Mouse (Mus musculus) megakaryocyte, adult 5-6 weeks (primary cell): ENCODE measurements around the gene Mical2. TPM values are rescaled to one million over a fixed set of nuclear protein-coding genes. Genes with fewer than 3 reads are reported as not detected.

ENCODE experiments used
- ATAC-seq: 2 replicates; pipeline ENCODE4 v1.8.0; 2016; ENCODE audit warnings: mild to moderate bottlenecking, inconsistent platforms; ENCODE audit not compliant: poor library complexity, severe bottlenecking
- total RNA-seq, 2 experiments: library from RNA; stranded (forward) in 1 of 2; stranded (reverse) in 1 of 2; fragments of 153-499, 151-499 nt in 1 of 2; fragments of 221-1000, 200-1000 nt in 1 of 2; gene quantifications; 2 replicates each; pipeline versions ENCODE4 v1.2.3 to v1.2.4; 2015 to 2017

Mical2 gene
- total RNA-seq, 2 experiments from 2014 or later, result 1.1 TPM

DNA sequence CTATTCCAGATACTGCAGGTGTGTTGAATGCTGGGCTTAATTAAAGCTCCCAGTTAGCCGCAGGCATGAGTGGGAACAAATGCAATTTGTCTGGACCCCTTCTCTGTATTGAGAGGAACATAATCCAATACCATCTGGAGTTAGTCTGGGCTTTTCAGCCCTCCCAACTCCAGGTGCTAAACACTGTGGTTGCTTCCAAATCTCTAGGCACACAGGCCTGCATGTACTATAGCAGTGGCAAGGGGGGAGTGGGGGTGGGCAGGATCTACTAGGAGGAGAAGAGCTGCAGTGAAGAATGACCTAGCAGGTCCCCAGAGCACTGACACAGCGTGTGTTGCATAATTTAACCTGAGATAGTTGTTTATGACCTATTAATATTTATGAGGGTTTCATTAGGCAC is 49.0 kb downstream of the Mical2 start:
- ATAC-seq, result no peak

DNA sequence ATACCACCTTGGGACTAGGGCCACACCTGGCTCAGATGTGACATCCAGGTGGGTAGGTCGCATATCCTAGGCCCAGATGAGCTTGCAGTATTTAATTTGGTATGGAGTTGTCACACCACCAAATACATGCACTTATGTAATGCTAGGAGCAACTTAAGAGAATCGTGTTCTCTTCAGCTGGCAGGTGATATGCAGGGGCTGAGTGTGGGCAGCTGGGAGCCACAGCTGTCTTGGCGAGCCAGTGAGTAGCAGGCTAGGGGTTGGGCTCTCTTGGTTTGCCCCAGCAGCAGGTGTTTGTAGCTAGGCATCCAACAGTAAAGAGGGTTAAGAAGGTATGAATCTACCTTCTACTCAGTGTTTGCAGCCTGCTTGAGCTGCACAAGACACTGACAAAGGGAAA is 49.4 kb downstream of the Mical2 start:
- ATAC-seq, result no peak

DNA sequence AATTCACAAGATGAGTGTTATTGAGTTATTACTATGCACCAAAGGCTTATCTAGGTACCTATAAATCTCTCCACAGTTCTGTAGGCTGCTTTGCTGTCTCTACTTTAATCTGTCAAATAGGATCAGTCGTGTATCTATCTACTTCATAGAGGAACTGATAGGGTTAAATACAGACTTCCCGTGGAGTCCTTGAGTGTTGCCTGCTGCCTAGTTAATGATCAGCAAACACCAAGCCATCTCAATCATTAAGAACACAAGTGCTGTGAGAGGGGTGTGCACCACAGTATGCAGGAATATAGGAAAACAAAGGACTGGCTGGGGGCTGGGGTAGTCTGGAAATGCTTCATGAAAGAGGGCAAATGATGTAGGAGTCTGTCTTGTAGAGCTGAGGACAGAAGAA is 50.2 kb downstream of the Mical2 start:
- no peak for ATAC-seq

DNA sequence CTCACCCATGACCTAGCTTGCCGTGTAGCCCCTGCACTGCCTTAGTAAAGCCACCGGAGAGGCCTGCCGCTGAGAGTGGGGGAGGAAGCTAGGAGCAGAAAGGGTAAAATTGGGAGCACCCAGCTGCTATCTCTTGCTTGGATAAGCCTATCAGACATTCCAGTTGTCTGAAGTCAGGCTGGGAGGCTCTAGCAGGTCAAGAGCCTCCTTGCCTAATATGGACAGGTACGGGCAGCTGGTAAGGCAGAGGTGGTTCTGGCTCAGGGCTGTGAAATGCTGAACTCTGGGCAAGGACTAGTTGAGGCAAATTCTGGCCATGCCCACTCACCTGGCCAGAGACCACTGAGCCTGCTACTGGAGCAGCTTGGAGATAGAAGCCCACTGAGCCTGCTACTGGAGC is 51.2 kb downstream of the Mical2 start:
- ATAC-seq, result no peak

DNA sequence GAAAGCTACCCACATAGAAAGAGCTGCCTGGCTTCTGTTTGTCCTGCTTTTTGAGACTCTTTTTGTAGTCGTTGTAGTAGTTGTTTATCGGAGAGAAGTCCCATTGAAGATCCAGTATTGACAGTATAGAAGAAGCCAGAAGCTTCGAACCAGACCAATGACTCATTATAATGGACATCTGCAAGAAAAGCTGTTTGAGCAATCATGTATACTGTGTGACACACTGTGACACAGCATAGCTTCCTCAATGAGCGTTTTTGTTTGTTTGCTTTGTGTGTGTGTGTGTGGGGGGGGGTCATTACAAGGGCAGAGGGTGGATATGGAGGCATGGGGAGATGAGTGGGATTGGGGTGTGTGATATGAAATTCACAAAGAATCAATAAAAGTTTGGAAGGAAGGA is 53.0 kb downstream of the Mical2 start:
- ATAC-seq, result no peak

DNA sequence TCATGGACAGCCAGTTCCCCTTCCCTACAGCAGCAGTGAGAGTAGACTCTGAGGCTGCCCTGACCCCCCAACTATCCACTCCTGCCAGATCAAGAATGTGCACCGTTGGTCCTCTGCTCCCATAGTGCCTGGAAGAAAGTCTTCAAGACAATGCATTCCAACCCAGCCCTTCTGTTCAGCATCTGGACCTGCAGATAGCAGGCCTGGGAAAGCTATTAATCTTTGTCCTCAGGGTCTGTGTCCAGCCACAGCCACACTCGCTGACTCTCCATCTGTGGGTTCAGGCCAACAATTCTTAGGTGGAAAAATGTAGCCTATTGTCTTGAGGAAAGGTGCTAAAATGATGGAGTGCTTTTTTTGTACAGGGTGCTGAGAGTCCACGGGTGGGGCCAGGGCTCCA is 54.8 kb downstream of the Mical2 start:
- no peak for ATAC-seq

DNA sequence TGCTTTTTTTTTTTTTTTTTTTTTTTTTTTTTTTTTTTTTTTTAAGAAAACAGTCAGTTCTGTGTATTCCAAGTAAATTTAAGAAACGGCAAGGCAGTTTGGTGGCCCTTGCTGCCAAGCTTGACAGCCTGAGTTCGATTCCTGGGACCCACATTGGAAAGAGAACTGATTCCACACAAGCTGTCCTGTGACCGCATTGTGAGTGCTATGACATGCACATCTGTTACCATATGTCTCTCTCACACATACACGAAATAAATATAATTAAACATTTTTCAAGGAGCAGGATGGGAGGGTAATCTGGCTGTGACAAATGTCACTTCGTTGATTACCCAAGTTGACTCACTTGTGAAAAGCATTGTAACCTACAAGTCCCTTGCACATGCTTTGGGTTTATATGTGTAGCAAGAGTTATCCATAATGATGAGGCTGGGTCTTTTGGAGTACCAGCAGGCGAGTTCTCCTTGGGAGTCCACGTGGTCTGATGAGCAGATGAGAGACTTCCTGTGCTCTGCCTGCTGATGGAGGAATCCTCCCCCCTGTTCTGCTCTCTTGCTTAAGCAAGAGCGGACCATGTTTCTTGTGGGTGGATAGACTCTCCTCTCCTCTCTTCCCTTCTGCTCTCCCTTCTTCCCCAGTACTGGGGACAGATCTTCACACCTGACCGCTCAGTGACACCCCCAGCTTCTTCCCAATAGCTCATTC is 58.1 kb downstream of the Mical2 start:
- no peak for ATAC-seq

DNA sequence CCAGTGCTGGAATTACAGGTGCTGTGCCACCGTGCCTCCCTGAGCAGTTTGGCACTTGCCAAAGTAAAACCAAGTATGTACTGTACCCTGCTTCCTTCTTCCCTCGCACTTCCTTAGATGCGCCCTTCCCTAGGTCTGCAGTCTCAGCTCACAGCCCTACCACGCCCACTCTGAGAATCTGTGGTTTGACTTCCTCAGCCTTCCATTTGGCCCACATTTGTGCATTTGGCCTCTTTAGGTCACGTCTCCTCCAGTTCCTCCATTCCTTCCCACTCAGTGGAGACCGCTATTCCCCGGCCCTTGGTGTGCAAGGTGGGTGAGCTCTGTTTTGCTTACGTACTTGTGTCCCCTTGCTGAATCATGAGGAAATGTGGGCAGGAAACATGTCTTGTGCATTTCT is 59.9 kb downstream of the Mical2 start:
- ATAC-seq, result peak; percentile 54

DNA sequence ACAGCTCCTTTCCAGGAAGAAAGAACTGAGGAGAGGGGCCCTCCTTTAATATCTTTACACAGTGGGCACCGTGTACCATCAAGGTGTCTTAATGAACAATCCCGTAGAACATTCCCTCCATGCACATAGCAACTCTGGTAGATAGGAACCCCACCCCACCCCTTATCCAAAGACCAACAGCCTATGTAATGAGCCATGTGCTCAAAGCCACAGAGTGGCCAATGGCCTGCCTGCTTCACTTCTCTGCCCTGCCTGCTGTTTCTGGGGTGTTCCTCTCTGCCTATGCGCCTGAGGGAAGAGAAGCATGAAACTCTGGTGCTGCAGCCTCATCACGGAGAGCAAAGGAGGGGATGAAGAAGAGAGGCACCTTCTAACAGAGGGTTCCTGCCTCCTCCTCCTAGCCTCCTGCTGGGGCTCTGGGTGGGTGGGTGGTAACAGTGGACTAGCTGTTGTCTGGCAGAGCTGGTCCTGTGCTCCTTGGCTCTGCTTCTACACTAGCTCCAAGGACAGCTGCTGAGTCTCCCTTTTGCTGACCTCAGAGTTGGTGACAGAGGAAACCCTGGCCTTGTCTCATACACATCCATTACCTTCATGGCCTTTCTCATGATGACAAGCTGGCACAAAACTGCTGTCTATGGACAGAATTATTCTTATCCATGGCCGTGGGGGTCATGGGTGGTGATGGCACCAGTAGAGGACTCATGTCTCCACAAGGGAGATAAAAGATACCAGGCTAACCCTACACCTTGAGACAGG is 62.9 kb downstream of the Mical2 start:
- ATAC-seq, result no peak

DNA sequence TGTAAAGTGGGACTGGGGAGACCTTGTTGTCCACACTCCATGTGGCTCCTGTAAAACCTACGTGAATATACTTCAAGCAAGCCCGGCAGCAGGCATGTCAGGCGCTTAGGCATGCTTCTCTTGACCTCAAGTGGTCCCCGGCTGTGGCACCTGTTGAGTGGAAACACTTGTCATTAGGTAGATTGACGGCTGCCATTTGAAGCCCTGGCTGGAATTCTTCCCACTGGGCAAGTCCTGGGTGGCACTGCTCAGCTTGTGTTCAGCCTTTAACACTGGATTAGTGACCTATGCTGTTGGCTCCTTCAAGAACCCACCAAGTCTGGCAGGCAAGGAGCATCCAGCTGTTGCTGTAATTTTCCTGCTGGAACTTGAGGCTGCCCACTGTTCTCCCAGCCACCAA is 63.9 kb downstream of the Mical2 start:
- no peak for ATAC-seq

DNA sequence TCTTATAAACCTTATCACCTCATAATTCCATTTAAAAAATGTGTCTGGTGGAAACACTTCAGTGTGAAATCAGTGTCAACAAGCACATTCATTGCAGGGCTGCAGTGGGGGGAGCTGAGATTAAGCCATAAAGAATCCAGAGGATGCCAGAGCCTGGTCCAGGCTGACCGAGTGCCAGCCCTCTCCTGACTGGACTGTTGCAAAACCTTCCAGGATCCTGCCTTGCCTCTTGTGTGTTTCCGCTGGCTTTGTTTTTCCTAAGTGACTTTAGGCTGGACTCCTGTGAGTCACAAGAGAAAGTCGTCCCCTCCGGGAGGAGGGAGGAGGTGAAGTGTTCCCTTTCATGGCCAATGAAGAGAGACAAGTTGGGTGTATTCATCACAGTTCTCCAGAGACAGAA is 64.3 kb downstream of the Mical2 start:
- ATAC-seq, result no peak

DNA sequence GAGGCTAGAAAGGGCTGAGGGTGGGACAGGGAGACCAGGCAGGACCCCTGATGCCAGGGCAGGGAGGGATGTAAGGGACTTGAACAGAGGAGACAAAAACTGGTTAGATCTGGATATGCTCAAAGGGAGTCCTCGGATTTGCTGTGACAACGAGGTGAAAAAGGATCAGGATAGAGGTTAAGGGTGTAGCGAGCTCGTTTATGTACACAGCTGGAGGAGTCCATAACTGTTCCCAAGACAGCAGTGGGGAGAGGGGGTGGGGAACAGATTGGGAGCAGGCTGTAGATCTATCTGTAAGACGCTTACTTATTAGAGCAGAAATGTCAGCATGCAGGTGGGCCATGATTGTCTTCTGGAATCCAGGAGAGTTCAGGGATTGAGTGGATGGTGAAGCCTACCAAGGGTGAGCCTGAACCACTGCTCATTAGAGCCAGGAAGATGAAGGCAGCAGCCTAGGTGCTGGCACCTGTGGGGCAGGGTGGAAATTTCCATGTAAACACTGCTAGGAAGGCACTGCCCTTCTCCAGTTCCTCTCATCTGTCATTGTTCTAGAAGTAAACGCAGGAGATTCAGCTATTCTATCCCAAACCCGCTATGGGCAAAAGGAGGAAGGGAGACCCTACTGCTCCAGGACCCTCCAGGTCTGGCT is 67.9 kb downstream of the Mical2 start:
- ATAC-seq, result no peak

DNA sequence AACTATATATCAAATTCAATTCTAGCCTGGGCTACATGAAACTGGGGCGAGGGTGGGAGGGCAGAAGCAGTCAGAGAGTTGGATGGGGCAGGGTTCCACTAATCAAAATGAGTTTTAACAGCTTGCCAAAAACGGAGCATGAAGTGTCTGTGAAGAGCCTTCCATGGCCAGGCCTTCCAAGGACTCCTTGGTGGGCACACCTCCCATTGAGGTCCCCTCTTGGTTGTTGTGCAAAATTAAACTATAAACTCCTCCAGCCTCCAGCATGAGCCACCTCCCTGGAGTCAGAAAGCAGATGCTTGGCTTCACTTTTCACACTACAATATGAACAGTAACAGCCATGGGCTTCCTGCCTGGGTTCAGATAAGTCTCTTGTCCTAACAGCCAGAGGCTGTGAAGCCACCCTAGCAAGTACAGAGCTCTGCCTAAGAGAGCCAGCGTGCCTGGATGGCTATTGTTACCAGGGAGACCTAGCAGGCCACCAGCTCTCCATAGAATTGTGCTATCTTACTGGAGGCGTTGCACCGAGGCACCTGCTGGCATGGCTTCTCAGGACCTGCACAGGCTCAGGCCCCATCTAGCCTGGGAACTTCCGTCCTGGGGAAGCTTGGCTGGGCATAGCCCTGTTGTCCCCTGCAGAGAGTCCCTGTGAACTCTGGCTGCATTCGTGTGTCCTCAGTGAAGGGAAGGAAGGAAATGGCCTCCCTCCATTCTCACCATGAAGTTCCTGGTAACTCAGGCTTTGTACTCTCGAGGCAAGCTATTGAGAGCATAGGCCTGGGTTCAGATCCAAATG is 70.0 kb downstream of the Mical2 start:
- no peak for ATAC-seq

DNA sequence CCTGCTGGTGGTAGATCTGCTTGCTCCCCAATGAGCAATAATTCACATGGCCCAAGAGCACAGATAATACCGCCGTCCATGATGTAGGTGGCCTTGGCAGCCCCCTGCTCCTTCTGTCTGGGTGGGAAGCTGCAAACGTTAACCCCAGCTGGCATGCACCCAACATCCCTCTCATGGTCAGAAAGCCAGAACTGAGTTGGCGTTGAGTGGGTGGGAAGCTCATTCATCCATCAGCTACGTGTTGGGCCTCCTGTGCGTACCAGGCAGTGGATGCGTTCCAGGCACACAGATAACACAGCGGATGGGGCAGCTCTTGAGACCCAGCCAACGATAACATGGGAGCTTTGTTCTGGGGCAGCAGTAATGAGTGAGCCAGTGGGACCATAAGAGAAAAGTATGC is 72.4 kb downstream of the Mical2 start:
- ATAC-seq, result no peak

DNA sequence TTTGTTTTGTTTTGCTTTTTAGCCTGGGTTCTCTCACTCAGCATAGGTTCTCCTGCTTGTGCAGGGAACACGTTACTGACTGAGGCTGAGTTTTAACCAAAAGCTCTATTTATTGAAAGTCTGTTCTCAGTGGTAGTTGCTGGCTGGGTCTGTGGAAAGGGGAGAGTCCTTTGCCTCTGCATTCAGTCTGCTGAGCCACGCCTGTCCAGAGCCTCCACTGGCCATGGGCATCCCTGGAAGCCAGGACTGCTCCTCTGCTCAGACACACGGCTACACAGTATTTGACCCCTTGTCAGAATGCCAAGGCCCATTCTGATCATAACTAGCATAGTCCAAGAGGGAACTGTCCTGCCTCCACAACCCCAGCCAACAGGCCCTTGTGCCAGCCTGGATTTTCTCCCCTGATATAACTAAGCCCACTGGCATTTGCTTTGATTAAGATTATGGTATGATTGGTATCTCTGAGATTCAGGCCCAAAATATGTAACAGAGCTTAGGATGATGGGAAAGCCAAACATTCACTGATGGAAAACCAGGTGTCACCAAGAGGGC is 73.3 kb downstream of the Mical2 start:
- ATAC-seq, result no peak

DNA sequence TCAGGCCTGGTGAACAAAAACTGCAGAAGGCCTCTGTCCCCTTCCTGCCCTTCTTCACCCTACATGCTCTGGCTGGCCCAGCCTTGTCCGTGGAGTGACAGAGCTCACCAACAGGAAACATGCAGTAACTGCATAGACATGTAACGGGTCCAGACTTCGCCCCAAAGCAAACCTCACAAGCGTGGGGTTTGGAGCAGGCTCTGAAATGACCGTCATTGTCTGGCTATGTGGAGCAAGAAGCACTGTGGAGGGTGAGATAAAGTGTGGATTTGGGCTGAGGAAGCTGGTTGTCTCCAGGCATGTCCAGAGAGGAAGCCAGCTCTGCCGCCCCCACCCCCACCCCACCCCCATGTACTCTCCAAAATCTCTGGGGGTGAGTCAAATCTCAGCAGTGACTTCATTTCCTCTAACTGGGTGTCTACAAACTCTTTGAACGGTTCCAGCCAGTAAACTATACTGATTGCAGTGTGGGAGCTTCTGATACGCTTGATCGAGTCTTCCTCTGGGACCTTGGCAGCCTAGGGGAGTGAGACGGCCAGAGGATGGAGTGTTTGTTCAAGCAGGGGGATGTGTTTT is 74.0 kb downstream of the Mical2 start:
- no peak for ATAC-seq

DNA sequence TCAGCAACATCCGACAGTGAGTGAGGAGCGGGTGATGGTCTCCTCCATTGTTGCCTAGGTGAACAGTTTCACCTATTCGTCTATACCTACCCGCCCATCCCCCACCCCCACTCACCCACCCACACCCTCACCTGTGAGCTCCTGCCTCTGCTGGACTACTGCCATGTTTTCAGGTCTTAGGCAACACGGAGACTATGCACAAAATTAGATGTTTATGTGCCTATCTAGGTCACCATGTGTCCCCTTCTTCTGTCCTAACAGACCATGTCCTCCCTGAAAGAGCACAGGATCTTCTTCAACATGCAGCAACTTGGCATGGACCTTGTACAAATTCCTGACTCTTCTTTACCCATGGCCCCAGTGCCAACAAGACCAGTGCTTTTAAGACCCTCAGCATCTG is 74.5 kb downstream of the Mical2 start:
- no peak for ATAC-seq

DNA sequence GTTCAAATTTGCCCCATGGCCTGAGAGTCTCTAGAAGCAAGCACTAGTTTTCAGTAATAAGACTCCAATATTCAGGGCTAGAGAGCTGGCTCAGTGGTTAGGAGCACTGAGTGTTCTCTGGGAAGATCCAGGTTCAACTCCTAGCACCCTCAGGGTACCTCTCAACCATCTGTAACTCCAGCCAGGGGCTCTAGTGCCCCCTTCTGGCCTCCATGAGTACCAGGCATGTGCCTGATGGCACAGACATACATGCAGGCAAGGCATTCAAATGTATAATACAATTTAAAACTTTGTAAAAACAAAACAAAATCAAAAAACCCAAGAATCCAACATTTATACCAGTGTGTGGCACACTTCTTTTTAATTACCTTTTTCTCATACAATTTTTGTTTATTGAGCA is 75.4 kb downstream of the Mical2 start:
- ATAC-seq, result no peak

DNA sequence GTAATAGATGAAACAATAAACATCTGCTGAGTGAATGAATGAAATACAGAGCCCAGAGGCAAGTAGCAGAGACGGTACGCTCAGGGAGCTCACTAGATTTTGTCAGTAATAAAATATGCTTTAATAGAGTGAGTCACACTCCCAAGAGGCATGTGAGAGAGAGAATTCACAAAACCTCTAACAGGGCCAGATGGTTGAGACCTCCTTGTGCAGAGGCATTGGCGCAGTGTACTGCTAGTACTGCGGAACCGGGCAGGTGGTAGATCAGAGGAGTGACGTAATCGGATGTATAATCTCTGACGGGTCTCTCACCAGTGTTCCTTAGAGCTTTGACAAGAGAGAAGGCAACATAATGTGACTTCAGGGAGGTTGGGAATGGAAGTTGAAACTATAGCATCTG is 78.7 kb downstream of the Mical2 start:
- ATAC-seq, result no peak

DNA sequence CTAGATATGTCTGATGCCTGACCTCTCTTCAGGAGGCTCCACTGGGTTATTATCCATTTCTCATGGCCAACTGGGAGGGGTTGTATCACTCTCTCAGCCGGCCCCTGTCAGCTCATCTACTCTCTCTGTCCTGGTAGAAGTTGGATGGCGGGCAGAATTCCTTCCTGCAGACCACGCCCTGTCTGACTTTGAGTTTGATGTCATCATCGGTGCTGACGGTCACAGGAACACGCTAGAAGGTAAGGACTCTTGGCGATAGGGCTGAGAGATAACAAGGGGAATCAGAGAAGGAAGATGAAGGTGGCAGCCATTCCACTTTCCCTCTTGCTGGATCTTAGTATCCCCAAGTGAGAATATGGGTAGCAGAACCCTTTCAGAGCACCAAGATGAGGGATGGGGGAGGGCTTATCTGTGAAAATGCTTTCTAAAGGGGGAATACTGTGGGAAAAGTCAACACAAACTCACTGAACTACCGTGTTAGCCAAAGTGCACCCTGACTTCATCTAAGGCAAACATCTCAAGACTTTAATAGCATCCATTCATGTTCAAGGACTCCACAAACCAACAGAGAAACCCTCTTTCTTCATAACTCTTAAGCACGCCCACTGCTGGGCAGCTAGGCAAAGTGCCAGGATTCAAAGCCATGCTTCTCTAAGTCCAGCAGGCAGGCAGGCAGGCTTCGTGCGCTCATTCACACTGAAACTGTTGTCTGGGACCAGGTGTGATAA is 83.8 kb downstream of the Mical2 start:
- no peak for ATAC-seq
